Mouse (Mus musculus): ENCODE measurements at regions not wholly inside any gene's neighbourhood (a gene's known extent, or its start where the extent isn't known, plus 50 kb on each side); places are given as distances from the start of the nearest gene placed in this dataset.
A peak's percentile ranks its signal among the peaks of the same experiment; 100 is the strongest.

- DNase-seq, result no peak
Observed at GRCm38 (mm10) chr4:9002380-9002779, 763.5 kb upstream of the Car8 start.

GRCm38 (mm10) chr4:8998606-8999005 lies 759.8 kb upstream of the Car8 start:
- no peak for DNase-seq

GRCm38 (mm10) chr4:8992171-8992570 lies 753.3 kb upstream of the Car8 start:
- no peak for DNase-seq

- DNase-seq, result no peak
Observed at GRCm38 (mm10) chr4:8990551-8990950, 751.7 kb upstream of the Car8 start.

- DNase-seq, result no peak
Observed at GRCm38 (mm10) chr4:8989614-8990013, 750.8 kb upstream of the Car8 start.

GRCm38 (mm10) chr4:8989110-8989509 lies 750.3 kb upstream of the Car8 start:
- no peak for DNase-seq

GRCm38 (mm10) chr4:8988345-8988733 lies 749.5 kb upstream of the Car8 start:
- no peak for DNase-seq

GRCm38 (mm10) chr4:8987544-8988344 lies 748.9 kb upstream of the Car8 start:
- no peak for DNase-seq

GRCm38 (mm10) chr4:8986394-8987091 lies 747.7 kb upstream of the Car8 start:
- DNase-seq, result no peak

- no peak for DNase-seq
Observed at GRCm38 (mm10) chr4:8984059-8984606, 745.3 kb upstream of the Car8 start.

- DNase-seq, result no peak
Observed at GRCm38 (mm10) chr4:8978949-8979348, 740.1 kb upstream of the Car8 start.

GRCm38 (mm10) chr4:8969951-8970455 lies 731.2 kb upstream of the Car8 start:
- DNase-seq, result no peak

GRCm38 (mm10) chr4:8968741-8969140 lies 729.9 kb upstream of the Car8 start:
- no peak for DNase-seq

GRCm38 (mm10) chr4:8967986-8968385 lies 729.1 kb upstream of the Car8 start:
- no peak for DNase-seq

- no peak for DNase-seq
Observed at GRCm38 (mm10) chr4:8965563-8965962, 726.7 kb upstream of the Car8 start.

- DNase-seq, result no peak
Observed at GRCm38 (mm10) chr4:8962959-8963572, 724.2 kb upstream of the Car8 start.

- no peak for DNase-seq
Observed at GRCm38 (mm10) chr4:8961851-8962250, 723.0 kb upstream of the Car8 start.

GRCm38 (mm10) chr4:8957771-8958170 lies 718.9 kb upstream of the Car8 start:
- no peak for DNase-seq

GRCm38 (mm10) chr4:8957023-8957343 lies 718.1 kb upstream of the Car8 start:
- no peak for DNase-seq

- DNase-seq, result no peak
Observed at GRCm38 (mm10) chr4:8956312-8957022, 717.6 kb upstream of the Car8 start.

- peak; percentile 44 to 47 for DNase-seq
Observed at GRCm38 (mm10) chr4:8955306-8955705, 716.5 kb upstream of the Car8 start.

- peak; percentile 55 to 65 for DNase-seq
Observed at GRCm38 (mm10) chr4:8954356-8954914, 715.6 kb upstream of the Car8 start.

GRCm38 (mm10) chr4:8953181-8953580 lies 714.3 kb upstream of the Car8 start:
- no peak for DNase-seq
